Mouse (Mus musculus) cortical plate, adult 2 months (tissue): ENCODE measurements around the gene Epb41.

Source experiments
- CTCF ChIP-seq: fragments of 200-500 bp; IDR thresholded peaks from 2 replicates; pipeline ENCODE4 v1.5.1; 2011; ENCODE audit warnings: mild to moderate bottlenecking, control low read depth, low read length; ENCODE audit not compliant: insufficient read depth; ENCODE audit errors: extremely low read depth
- POLR2A ChIP-seq: fragments of 200-500 bp; IDR thresholded peaks from 2 replicates; pipeline ENCODE4 v1.6.1; 2011; ENCODE audit warnings: mild to moderate bottlenecking, low read length, control low read depth; ENCODE audit not compliant: insufficient read depth; ENCODE audit errors: extremely low read depth

DNA sequence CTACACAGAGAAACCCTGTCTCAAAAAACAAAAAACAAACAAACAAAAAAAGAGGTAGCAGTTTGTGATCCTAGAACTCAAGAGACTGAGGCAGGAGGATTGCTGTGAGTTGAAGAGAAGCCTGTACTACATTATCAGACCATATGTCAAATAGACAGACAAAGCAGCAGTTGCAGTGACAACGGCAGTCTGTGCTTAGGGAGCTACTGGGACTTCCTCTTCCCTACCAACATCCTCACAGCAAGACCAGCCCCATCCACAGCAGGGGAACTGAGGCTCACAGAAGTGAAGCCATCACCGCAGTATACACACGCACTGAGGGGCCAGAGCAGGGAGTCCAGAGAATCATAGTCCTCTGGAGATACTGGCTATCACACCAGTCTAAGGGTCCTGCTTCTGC lies 9.5 kb downstream of the Epb41 start:
- TF ChIP-seq CTCF (no peak), POLR2A (no peak)
